Mouse (Mus musculus) hindbrain, postnatal 0 days (tissue): Measurements from ENCODE around the gene P2rx1. TPM values are rescaled to one million over a fixed set of nuclear protein-coding genes. Genes with fewer than 3 reads are reported as not detected.

Source experiments
- ATAC-seq: fragments of 200-750 bp; cut with Nextera tagmentation; 2 replicates; pipeline ENCODE4 v1.8.0; 2017; ENCODE audit warnings: mild to moderate bottlenecking, moderate TSS enrichment, moderate library complexity
- DNase-seq: peaks from one replicate; pipeline ENCODE4 v3.0.0-alpha.2; 2015; ENCODE audit warnings: low spot score
- H3K27ac ChIP-seq: fragments of 300-500 bp; sonication (generic); 2 replicates; pipeline ENCODE4 v1.5.1; 2014; ENCODE audit warnings: mild to moderate bottlenecking
- H3K27me3 ChIP-seq: fragments of 300-500 bp; sonication (generic); 2 replicates; pipeline ENCODE4 v1.6.1; 2014; ENCODE audit warnings: low read length, mixed read lengths; ENCODE audit not compliant: insufficient read depth
- H3K36me3 ChIP-seq: fragments of 300-500 bp; sonication (generic); 2 replicates; pipeline ENCODE4 v1.6.1; 2014; ENCODE audit warnings: low read length, mixed read lengths; ENCODE audit not compliant: insufficient read depth
- H3K4me1 ChIP-seq: fragments of 300-500 bp; sonication (generic); 2 replicates; pipeline ENCODE4 v1.6.1; 2014; ENCODE audit warnings: antibody characterized with exemption, low read length, mixed read lengths; ENCODE audit not compliant: insufficient read depth
- H3K4me2 ChIP-seq: fragments of 300-500 bp; sonication (generic); 2 replicates; pipeline ENCODE4 v1.6.1; 2014; ENCODE audit warnings: low read depth, mild to moderate bottlenecking, low read length, moderate library complexity, mixed read lengths
- H3K4me3 ChIP-seq: fragments of 300-500 bp; sonication (generic); 2 replicates; pipeline ENCODE4 v1.5.1; 2014; ENCODE audit warnings: low read length
- H3K9ac ChIP-seq: fragments of 300-500 bp; sonication (generic); replicated peaks from 2 replicates; pipeline ENCODE4 v1.6.1; 2014; ENCODE audit warnings: mild to moderate bottlenecking, low read length, moderate library complexity, mixed read lengths
- H3K9me3 ChIP-seq: fragments of 300-500 bp; sonication (generic); 2 replicates; pipeline ENCODE4 v1.6.1; 2016; ENCODE audit warnings: low read length, mixed read lengths
- CTCF ChIP-seq: IDR thresholded peaks from 2 replicates; pipeline ENCODE4 v1.5.1; 2016; ENCODE audit warnings: antibody characterized with exemption, control low read depth, low read depth
- WGBS: fragments of 180-500 bp; shearing (Covaris S2); extraction: QIAGEN DNeasy Blood & Tissue Kit; methylation state at CpG from one replicate; pipeline ENCODE4 v1.1.7; 2014; 5-methylcytosine and 5-hydroxymethylcytosine counted together
- polyA plus RNA-seq: library from polyadenylated mRNA; unstranded; fragments of >200 nt; fragmentation: Nextera tagmentation; extraction: Ambion mirVana; gene quantifications from 2 replicates; pipeline ENCODE4 v1.2.1, GENCODE M21; 2015
- total RNA-seq: library from RNA; depleted of rRNA; stranded (reverse); fragments of >200 nt; gene quantifications from 2 replicates; pipeline ENCODE4 v1.2.3, GENCODE M21; 2014

Gene P2rx1
- total and polyA plus RNA-seq, 2 experiments from 2014 or later, result 0.60 to 1.3 TPM

- 0 out of 2 replicates have a peak overlapping the region, but pooled peaks have one; percentile 22 for H3K9ac ChIP-seq
- 58% methylated on average over 7 of the region's 7 CpGs for WGBS
Observed at GRCm38 (mm10) chr11:73020953-73021800, 22.3 kb downstream of the P2rx1 start.

DNA sequence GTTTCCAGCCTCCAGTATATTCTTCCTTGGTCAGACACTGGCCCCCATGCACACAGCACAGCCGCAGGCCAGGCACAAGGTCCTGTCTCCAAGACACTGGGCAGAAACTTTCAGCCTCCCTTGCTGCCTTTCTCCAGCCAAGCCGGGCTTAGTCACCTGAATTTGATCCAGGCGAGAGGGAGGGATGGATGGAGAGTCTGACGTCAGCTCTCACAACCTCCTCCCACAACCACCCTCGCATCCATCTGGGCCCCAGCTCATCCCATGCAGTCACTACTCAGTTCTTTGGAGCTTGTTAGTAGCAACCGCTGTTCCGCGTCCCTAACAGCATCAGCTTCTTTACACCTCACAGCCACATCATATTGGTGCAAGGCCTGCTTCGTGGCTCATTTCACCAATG lies 24.2 kb downstream of the P2rx1 start:
- Histone ChIP-seq H3K4me2 (no peak overlapping the region), H3K36me3 (no peaks in the 10 kb centered on the region), H3K9me3 (no peaks in the 10 kb centered on the region), H3K9ac (no peak overlapping the region), H3K27ac (no peak overlapping the region), H3K27me3 (no peaks in the 10 kb centered on the region), H3K4me1 (0 out of 2 replicates have a peak, but pooled peaks cover 8% of the 10 kb centered on the region), H3K4me3 (no peak overlapping the region)
- WGBS, result 56% methylated on average over 9 of the region's 9 CpGs
- no peak for TF ChIP-seq CTCF
- no peak for DNase-seq
- ATAC-seq, result no peak

More at GRCm38 (mm10) chr11:73020953-73021800, 22.3 kb downstream of the P2rx1 start:
- DNase-seq (no peak), ATAC-seq (no peak)
- H3K4me3 ChIP-seq, result no peak overlapping the region
- TF ChIP-seq CTCF, result no peak
- H3K9me3 ChIP-seq, result no peaks in the 10 kb centered on the region
- no peaks in the 10 kb centered on the region for H3K36me3 ChIP-seq
- 0 out of 2 replicates have a peak, but pooled peaks cover 9% of the 10 kb centered on the region for H3K4me1 ChIP-seq
- H3K27me3 ChIP-seq, result no peaks in the 10 kb centered on the region
- no peak overlapping the region for H3K27ac ChIP-seq
- H3K4me2 ChIP-seq, result no peak overlapping the region; the same call in 1 of the 2 replicates

GRCm38 (mm10) chr11:73023827-73024226 lies 24.9 kb downstream of the P2rx1 start:
- TF ChIP-seq CTCF, result no peak
- H3K9ac ChIP-seq, result no peak overlapping the region
- ATAC-seq, result no peak

GRCm38 (mm10) chr11:73024236-73024904 lies 25.5 kb downstream of the P2rx1 start:
- WGBS, result 62% methylated on average over 7 of the region's 7 CpGs
- no peaks in the 10 kb centered on the region for H3K36me3 ChIP-seq
- no peak overlapping the region for H3K9ac ChIP-seq

More at GRCm38 (mm10) chr11:73023827-73024226, 24.9 kb downstream of the P2rx1 start:
- no peaks in the 10 kb centered on the region for H3K27me3 ChIP-seq
- H3K36me3 ChIP-seq, result no peaks in the 10 kb centered on the region
- H3K9me3 ChIP-seq, result no peaks in the 10 kb centered on the region
- H3K4me1 ChIP-seq, result 0 out of 2 replicates have a peak, but pooled peaks cover 8% of the 10 kb centered on the region
- no peak overlapping the region for H3K4me3 ChIP-seq
- WGBS, result 32% methylated on average over 4 of the region's 4 CpGs
- no peak for DNase-seq
- H3K27ac ChIP-seq, result no peak overlapping the region
- no peak overlapping the region for H3K4me2 ChIP-seq

GRCm38 (mm10) chr11:73026961-73027360 lies 28.1 kb downstream of the P2rx1 start:
- Histone ChIP-seq H3K27me3 (no peaks in the 10 kb centered on the region), H3K27ac (no peak overlapping the region), H3K4me3 (no peak overlapping the region), H3K9ac (no peak overlapping the region), H3K4me1 (no peaks in the 10 kb centered on the region), H3K9me3 (no peaks in the 10 kb centered on the region), H3K36me3 (no peaks in the 10 kb centered on the region), H3K4me2 (no peak overlapping the region)
- WGBS, result 63% methylated on average over 8 of the region's 8 CpGs
- TF ChIP-seq CTCF, result no peak
- no peak for ATAC-seq
- DNase-seq, result no peak

More at GRCm38 (mm10) chr11:73024236-73024904, 25.5 kb downstream of the P2rx1 start:
- Histone ChIP-seq H3K4me2 (no peak overlapping the region), H3K4me3 (no peak overlapping the region), H3K27ac (no peak overlapping the region), H3K9me3 (no peaks in the 10 kb centered on the region), H3K27me3 (no peaks in the 10 kb centered on the region), H3K4me1 (0 out of 2 replicates have a peak, but pooled peaks cover 8% of the 10 kb centered on the region)
- no peak for TF ChIP-seq CTCF
- ATAC-seq (no peak), DNase-seq (no peak)

- no peaks in the 10 kb centered on the region for H3K9me3 ChIP-seq
- H3K27ac ChIP-seq, result peak overlapping the region; percentile 70
- H3K27me3 ChIP-seq, result no peaks in the 10 kb centered on the region
- peak overlapping the region; percentile 21 for H3K4me3 ChIP-seq
- 16% methylated on average over 20 of the region's 20 CpGs for WGBS
- H3K4me2 ChIP-seq, result peak overlapping the region; percentile 52
- H3K4me1 ChIP-seq, result no peaks in the 10 kb centered on the region
- DNase-seq (peak; percentile 96), ATAC-seq (peak; percentile 97)
- H3K9ac ChIP-seq, result 0 out of 2 replicates have a peak overlapping the region, but pooled peaks have one; percentile 22
- TF ChIP-seq CTCF, result peak; percentile 48
- H3K36me3 ChIP-seq, result peaks cover 4% of the 10 kb centered on the region; the same call in 1 of the 2 replicates
Observed at GRCm38 (mm10) chr11:73030821-73031498, 32.1 kb downstream of the P2rx1 start.
